Mouse (Mus musculus) heart, postnatal 0 days (tissue): ENCODE measurements around the gene Zbtb40.

ENCODE experiments used
- CTCF ChIP-seq: IDR thresholded peaks from 2 replicates; pipeline ENCODE4 v1.5.1; 2016; ENCODE audit warnings: antibody characterized with exemption, control low read depth, low read depth
- EP300 ChIP-seq: IDR thresholded peaks from 2 replicates; pipeline ENCODE4 v1.6.1; 2016; ENCODE audit warnings: antibody characterized with exemption, low read depth

- TF ChIP-seq CTCF: no peak
- TF ChIP-seq EP300: no peak
These were observed 67.7 kb downstream of the Zbtb40 start for GRCm38 (mm10) chr4:136980921-136981320.
